Mouse (Mus musculus): ENCODE measurements around the gene Jph2. TPM values are rescaled to one million over a fixed set of nuclear protein-coding genes. Genes with fewer than 3 reads are reported as not detected.

Gene Jph2
- polyA plus RNA-seq, 1 experiment from 2014 or later = not detected

- Histone ChIP-seq H3K27ac (no peak overlapping the region), H3K79me2 (ENCODE audit: inconsistent target) (no peaks in the 10 kb centered on the region), H3K4me3 (ENCODE audit: inconsistent target) (no peak overlapping the region), H3K36me3 (ENCODE audit: inconsistent target) (no peaks in the 10 kb centered on the region)
- WGBS (ENCODE audit: missing documents) = 80% methylated on average over 6 of the region's 6 CpGs
Observed at GRCm38 (mm10) chr2:163394977-163395376, 2.8 kb downstream of the Jph2 start.

- no peak overlapping the region for H3K4me3 ChIP-seq (ENCODE audit: inconsistent target)
- H3K27ac ChIP-seq = no peak overlapping the region
- WGBS (ENCODE audit: missing documents) = 71% methylated on average over 6 of the region's 6 CpGs
- H3K36me3 ChIP-seq (ENCODE audit: inconsistent target) = no peaks in the 10 kb centered on the region
- no peaks in the 10 kb centered on the region for H3K79me2 ChIP-seq (ENCODE audit: inconsistent target)
Observed at GRCm38 (mm10) chr2:163393976-163394375, 3.8 kb downstream of the Jph2 start.

GRCm38 (mm10) chr2:163393241-163393640, 4.6 kb downstream of the Jph2 start:
- 95% methylated on average over 9 of the region's 10 CpGs for WGBS (ENCODE audit: missing documents)
- Histone ChIP-seq H3K36me3 (ENCODE audit: inconsistent target) (no peaks in the 10 kb centered on the region), H3K27ac (no peak overlapping the region), H3K79me2 (ENCODE audit: inconsistent target) (no peaks in the 10 kb centered on the region), H3K4me3 (ENCODE audit: inconsistent target) (no peak overlapping the region)

GRCm38 (mm10) chr2:163392436-163392835, 5.4 kb downstream of the Jph2 start:
- Histone ChIP-seq H3K36me3 (ENCODE audit: inconsistent target) (no peaks in the 10 kb centered on the region), H3K4me3 (ENCODE audit: inconsistent target) (no peak overlapping the region), H3K79me2 (ENCODE audit: inconsistent target) (no peaks in the 10 kb centered on the region), H3K27ac (no peak overlapping the region)
- 76% methylated on average over 6 of the region's 6 CpGs for WGBS (ENCODE audit: missing documents)

- no peak overlapping the region for H3K4me3 ChIP-seq (ENCODE audit: inconsistent target)
- WGBS (ENCODE audit: missing documents) = 84% methylated on average over 15 of the region's 15 CpGs
- H3K36me3 ChIP-seq (ENCODE audit: inconsistent target) = no peaks in the 10 kb centered on the region
- no peaks in the 10 kb centered on the region for H3K79me2 ChIP-seq (ENCODE audit: inconsistent target)
- no peak overlapping the region for H3K27ac ChIP-seq
Observed at GRCm38 (mm10) chr2:163386423-163387190, 11.2 kb downstream of the Jph2 start.

- H3K79me2 ChIP-seq (ENCODE audit: inconsistent target) = no peaks in the 10 kb centered on the region
- H3K4me3 ChIP-seq (ENCODE audit: inconsistent target) = no peak overlapping the region
- whole genome bisulfite sequencing (ENCODE audit: missing documents) = 92% methylated on average over 6 of the region's 6 CpGs
- H3K36me3 ChIP-seq (ENCODE audit: inconsistent target) = no peaks in the 10 kb centered on the region
- no peak overlapping the region for H3K27ac ChIP-seq
Observed at GRCm38 (mm10) chr2:163385126-163385525, 12.7 kb downstream of the Jph2 start.

- WGBS (ENCODE audit: missing documents) = 85% methylated on average over 7 of the region's 8 CpGs
- Histone ChIP-seq H3K79me2 (ENCODE audit: inconsistent target) (no peaks in the 10 kb centered on the region), H3K4me3 (ENCODE audit: inconsistent target) (no peak overlapping the region), H3K27ac (no peak overlapping the region), H3K36me3 (ENCODE audit: inconsistent target) (no peaks in the 10 kb centered on the region)
Observed at GRCm38 (mm10) chr2:163381246-163381645, 16.5 kb downstream of the Jph2 start.

GRCm38 (mm10) chr2:163379366-163379765, 18.4 kb downstream of the Jph2 start:
- Histone ChIP-seq H3K79me2 (ENCODE audit: inconsistent target) (no peaks in the 10 kb centered on the region), H3K4me3 (ENCODE audit: inconsistent target) (no peak overlapping the region), H3K27ac (no peak overlapping the region), H3K36me3 (ENCODE audit: inconsistent target) (no peaks in the 10 kb centered on the region)
- WGBS (ENCODE audit: missing documents) = 86% methylated on average over 5 of the region's 5 CpGs

GRCm38 (mm10) chr2:163376082-163376481, 21.7 kb downstream of the Jph2 start:
- H3K27ac ChIP-seq = no peak overlapping the region
- WGBS (ENCODE audit: missing documents) = 46% methylated on average over 30 of the region's 33 CpGs
- H3K79me2 ChIP-seq (ENCODE audit: inconsistent target) = no peaks in the 10 kb centered on the region
- H3K36me3 ChIP-seq (ENCODE audit: inconsistent target) = no peaks in the 10 kb centered on the region
- no peak overlapping the region for H3K4me3 ChIP-seq (ENCODE audit: inconsistent target)

GRCm38 (mm10) chr2:163375468-163375867, 22.3 kb downstream of the Jph2 start:
- Histone ChIP-seq H3K36me3 (ENCODE audit: inconsistent target) (no peaks in the 10 kb centered on the region), H3K27ac (no peak overlapping the region), H3K79me2 (ENCODE audit: inconsistent target) (no peaks in the 10 kb centered on the region), H3K4me3 (ENCODE audit: inconsistent target) (no peak overlapping the region)
- WGBS (ENCODE audit: missing documents) = 40% methylated on average over 28 of the region's 35 CpGs

- 100% methylated on average over 1 of the region's 1 CpGs for WGBS (ENCODE audit: missing documents)
- Histone ChIP-seq H3K4me3 (ENCODE audit: inconsistent target) (no peak overlapping the region), H3K27ac (no peak overlapping the region), H3K79me2 (ENCODE audit: inconsistent target) (no peaks in the 10 kb centered on the region), H3K36me3 (ENCODE audit: inconsistent target) (no peaks in the 10 kb centered on the region)
Observed at GRCm38 (mm10) chr2:163372627-163373026, 25.2 kb downstream of the Jph2 start.

GRCm38 (mm10) chr2:163370175-163370574, 27.6 kb downstream of the Jph2 start:
- H3K4me3 ChIP-seq (ENCODE audit: inconsistent target) = no peak overlapping the region
- no peaks in the 10 kb centered on the region for H3K79me2 ChIP-seq (ENCODE audit: inconsistent target)
- H3K27ac ChIP-seq = no peak overlapping the region
- 55% methylated on average over 4 of the region's 4 CpGs for WGBS (ENCODE audit: missing documents)
- H3K36me3 ChIP-seq (ENCODE audit: inconsistent target) = no peaks in the 10 kb centered on the region

- no peak overlapping the region for H3K4me3 ChIP-seq (ENCODE audit: inconsistent target)
- H3K36me3 ChIP-seq (ENCODE audit: inconsistent target) = no peaks in the 10 kb centered on the region
- 76% methylated on average over 18 of the region's 18 CpGs for WGBS (ENCODE audit: missing documents)
- no peaks in the 10 kb centered on the region for H3K79me2 ChIP-seq (ENCODE audit: inconsistent target)
- no peak overlapping the region for H3K27ac ChIP-seq
Observed at GRCm38 (mm10) chr2:163364785-163365541, 32.8 kb downstream of the Jph2 start.

GRCm38 (mm10) chr2:163362940-163363921, 34.6 kb downstream of the Jph2 start:
- WGBS (ENCODE audit: missing documents) = 79% methylated on average over 12 of the region's 12 CpGs
- no peaks in the 10 kb centered on the region for H3K36me3 ChIP-seq (ENCODE audit: inconsistent target)
- H3K79me2 ChIP-seq (ENCODE audit: inconsistent target) = no peaks in the 10 kb centered on the region
- H3K27ac ChIP-seq = no peak overlapping the region
- H3K4me3 ChIP-seq (ENCODE audit: inconsistent target) = no peak overlapping the region

All from macrophage (primary cell).